Mouse (Mus musculus): ENCODE measurements at regions not wholly inside any gene's neighbourhood (a gene's known extent, or its start where the extent isn't known, plus 50 kb on each side); places are given as distances from the start of the nearest gene placed in this dataset.

DNA sequence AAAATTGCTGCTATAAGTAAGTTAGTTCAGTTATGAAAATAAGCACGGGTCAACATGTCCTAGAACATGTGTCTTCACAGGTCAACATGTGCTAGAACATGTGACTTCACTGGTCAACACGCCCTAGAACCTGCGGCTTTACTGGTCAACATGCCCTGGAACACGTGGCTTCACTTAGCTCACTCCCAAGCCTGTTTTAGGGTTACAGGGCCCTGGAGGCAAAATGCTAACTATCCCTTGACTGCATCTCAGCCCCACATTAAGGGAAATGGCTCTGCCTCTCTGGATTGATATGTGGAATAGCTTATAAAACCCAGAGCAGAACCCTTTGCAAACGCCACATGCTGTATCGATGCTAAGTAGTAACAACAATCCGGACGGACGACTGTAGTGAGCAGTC is 67.8 kb downstream of the Nkx6-1 start:
- intact Hi-C loops (cut with DNase I) = no loop called here

DNA sequence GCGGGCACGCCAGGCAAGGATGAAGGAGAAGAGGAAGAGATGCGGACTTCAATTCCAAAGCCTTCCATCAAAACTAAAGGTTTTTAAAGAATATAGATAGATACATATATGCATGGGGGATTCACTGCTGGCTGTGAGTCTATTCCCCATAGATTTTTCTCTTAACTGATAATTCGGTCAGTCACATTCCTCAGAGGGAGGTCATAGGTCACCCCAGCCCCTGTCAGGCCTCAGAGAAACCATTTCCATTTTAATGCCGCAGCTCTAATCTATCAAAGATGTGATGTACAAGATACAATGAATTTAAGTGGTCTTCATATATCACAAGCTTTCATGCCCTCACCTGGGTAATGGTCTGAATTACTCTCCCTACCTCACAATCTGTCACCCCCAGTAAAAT is 73.6 kb downstream of the Nkx6-1 start:
- intact Hi-C loops (cut with DNase I) = no loop called here

DNA sequence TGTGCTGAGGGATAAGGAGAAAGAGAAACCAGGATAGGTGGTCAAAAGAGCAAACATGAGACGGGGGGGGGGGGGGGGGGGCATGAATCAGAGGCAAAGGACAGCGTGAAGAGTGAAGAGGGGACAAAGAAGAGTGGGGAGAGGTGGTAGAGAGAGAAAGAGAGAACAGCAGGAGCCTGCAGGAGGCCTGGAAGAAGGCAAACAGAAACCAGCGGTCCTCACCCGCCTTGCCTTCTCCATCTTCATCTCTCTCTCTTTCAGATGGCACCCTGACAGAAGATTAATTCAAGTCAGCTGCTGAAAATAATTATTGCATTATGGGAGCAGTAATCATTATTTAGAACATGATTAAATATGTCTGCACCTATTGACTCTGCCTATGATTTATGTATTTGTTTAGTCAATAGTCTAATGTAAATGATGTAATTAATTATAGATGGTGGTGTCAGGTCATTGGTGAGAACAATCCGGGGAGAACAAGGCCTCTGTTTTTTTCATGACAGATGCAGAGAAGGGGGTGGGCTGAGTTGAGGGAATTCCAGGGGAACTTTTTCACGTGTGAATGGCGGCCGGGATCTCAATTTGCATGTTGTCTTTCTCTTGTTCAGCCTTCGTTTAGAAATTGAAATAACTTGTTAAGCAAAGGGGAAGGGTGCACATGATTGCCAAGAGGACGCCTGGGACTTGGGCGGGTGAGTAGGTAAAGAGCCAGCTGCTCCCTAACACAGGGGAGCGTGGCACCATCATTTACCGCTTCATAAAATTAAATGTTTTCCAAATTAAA is 74.3 kb downstream of the Nkx6-1 start:
- intact Hi-C loops (cut with DNase I) = no loop called here

GRCm38 (mm10) chr5:101572966-101573365 is 91.8 kb downstream of the Nkx6-1 start:
- intact Hi-C loops (cut with DNase I) = no loop called here

DNA sequence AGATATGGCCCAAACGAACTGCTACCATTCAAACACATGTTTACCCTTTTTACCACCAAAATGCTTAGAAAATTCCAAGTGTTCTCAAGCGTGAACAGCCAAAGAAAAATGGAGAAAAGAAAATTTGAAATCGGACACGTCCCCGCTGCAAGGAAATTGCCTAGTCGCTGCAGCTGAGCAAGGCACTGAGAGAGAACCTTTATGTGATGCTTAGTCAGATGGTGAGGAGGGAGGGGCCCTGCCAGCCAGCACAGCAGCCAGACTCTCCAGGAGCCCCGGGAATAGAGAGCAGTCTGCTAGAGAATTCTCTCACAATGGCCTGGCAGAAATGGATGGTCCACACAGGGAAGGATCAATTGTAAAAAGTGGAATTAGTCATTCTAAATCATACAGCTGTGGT is 99.0 kb downstream of the Nkx6-1 start:
- intact Hi-C loops (cut with DNase I) = no loop called here

DNA sequence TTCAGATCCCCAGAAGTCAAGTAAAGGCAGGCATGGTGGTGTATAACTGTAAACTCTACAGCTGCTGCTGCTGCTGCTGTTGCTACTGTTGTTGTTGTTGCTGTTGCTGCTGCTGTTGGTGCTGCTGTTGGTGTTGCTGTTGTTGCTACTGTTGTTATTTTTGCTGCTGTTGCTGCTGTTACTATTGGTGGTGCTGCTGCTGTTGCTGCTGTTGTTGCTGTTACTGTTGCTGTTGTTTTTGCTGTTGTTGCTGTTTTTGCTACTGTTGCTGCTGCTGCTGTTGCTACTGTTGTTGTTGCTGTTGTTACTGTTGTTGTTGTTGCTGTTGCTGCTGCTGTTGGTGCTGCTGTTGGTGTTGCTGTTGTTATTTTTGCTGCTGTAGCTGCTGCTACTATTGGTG is 104.4 kb downstream of the Nkx6-1 start:
- intact Hi-C loops (cut with DNase I) = no loop called here

- intact Hi-C loops (cut with DNase I) = no loop called here
Observed at GRCm38 (mm10) chr5:101558279-101558987, 106.4 kb downstream of the Nkx6-1 start.

- intact Hi-C loops (cut with DNase I) = no loop called here
Observed at GRCm38 (mm10) chr5:101557156-101557555, 107.6 kb downstream of the Nkx6-1 start.

- intact Hi-C loops (cut with DNase I) = no loop called here
Observed at GRCm38 (mm10) chr5:101543326-101543725, 121.5 kb downstream of the Nkx6-1 start.

GRCm38 (mm10) chr5:101539818-101540217 is 125.0 kb downstream of the Nkx6-1 start:
- intact Hi-C loops (cut with DNase I) = no loop called here

- intact Hi-C loops (cut with DNase I) = no loop called here
Observed at GRCm38 (mm10) chr5:101539254-101539549, 125.6 kb downstream of the Nkx6-1 start.

DNA sequence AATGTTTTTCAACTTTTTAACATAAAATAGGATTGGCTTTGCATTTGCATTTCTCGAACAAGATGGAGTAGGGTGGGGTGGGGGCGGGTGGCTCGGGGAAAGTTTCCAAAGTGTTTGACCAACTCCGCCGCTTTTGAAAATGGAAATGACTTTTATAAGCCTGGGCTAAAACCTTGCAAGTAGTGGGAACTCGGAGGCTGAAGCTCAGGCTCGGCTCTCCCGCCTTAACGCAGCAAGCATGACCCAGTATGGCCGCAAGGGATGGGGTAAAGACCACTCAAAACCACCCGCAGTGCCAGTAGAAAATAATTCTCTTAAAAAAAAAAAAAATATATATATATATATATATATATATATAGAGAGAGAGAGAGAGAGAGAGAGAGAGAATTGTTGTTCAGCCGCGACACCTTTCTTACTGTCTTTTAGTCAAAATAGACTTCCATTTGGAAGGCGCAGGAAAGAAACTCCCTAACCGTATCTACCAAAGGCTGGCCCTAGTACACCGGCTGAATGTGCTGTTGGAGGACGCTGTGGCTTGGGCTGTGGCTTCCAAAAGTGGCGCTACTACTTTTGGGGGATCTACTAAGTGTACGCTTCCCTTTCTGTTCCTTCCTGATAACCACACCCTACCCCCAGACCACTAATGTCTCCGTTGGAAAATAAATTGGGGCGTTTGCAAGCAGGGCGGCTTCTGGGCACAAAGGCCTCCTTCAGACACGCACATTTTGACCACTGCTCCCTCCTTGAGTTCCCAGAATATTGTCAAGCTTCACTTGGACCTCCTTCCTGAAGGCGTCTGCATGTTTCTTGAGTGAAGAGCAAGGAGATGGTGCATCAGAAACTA is 126.2 kb downstream of the Nkx6-1 start:
- intact Hi-C loops (cut with DNase I) = no loop called here

- intact Hi-C loops (cut with DNase I) = no loop called here
Observed at GRCm38 (mm10) chr5:101537518-101538380, 127.0 kb downstream of the Nkx6-1 start.

GRCm38 (mm10) chr5:101535451-101535850 is 129.3 kb downstream of the Nkx6-1 start:
- intact Hi-C loops (cut with DNase I) = no loop called here

DNA sequence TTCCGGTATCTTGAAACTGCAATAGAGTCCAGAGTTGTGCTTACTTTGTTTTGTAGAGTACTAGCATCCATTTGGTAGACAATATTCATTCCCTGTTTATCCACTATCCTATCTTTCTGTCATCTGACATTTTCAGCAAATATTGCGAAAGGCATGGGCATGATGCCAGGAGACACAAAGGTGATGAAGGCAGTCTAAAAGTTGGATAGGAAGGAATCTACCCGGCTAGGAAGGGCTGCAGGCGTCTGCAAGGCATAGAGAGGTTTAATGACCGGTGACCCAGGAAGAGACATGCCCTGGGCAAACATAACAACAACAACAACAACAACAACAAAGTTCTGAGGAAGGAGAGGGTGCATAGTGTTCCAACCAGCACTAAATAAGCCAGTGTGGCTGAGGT is 139.4 kb downstream of the Nkx6-1 start:
- intact Hi-C loops (cut with DNase I) = no loop called here

- intact Hi-C loops (cut with DNase I) = no loop called here
Observed at GRCm38 (mm10) chr5:101524670-101525069, 140.1 kb downstream of the Nkx6-1 start.

- intact Hi-C loops (cut with DNase I) = no loop called here
Observed at GRCm38 (mm10) chr5:101523902-101524301, 140.9 kb downstream of the Nkx6-1 start.

- intact Hi-C loops (cut with DNase I) = no loop called here
Observed at GRCm38 (mm10) chr5:101523490-101523889, 141.3 kb downstream of the Nkx6-1 start.

- intact Hi-C loops (cut with DNase I) = no loop called here
Observed at GRCm38 (mm10) chr5:101520935-101521655, 143.7 kb downstream of the Nkx6-1 start.

GRCm38 (mm10) chr5:101518791-101519547 is 145.8 kb downstream of the Nkx6-1 start:
- intact Hi-C loops (cut with DNase I) = no loop called here

Data from adrenal gland (tissue).